Mouse (Mus musculus): ENCODE data around the gene Agt.

The Agt gene

GRCm38 (mm10) chr8:124569593-124569992, at the start of gene Agt:
Gene Agt, minus strand, starts transcription at chr8:124569706.
- POLR2A ChIA-PET, result no interaction called here
- CTCF ChIA-PET, result interaction anchor here in 1 of 4 experiments (0.9 kb wide), 1 partner anchor 176 kb away, joined by 3 read pairs; no protein-coding TSS in a partner anchor

- ChIA-PET CTCF (interaction anchor here (0.5 to 2.2 kb wide), 25 partner anchors 8 to 224 kb away, joined by 3 to 30 read pairs (median 4); partner anchors contain the start of genes 2310022B05Rik (in 1 of the 4) and Fam89a (in 1 of the 4)), POLR2A (interaction anchor here in 2 of 4 experiments (1.2 to 1.8 kb wide), 5 partner anchors 10 to 59 kb away, joined by 4 to 9 read pairs (median 8); no protein-coding TSS in a partner anchor)
Observed at GRCm38 (mm10) chr8:124618252-124618651, 48.7 kb upstream of the Agt start.

GRCm38 (mm10) chr8:124617266-124617869, 47.9 kb upstream of the Agt start:
- CTCF ChIA-PET, result interaction anchor here (0.5 to 2.2 kb wide), 47 partner anchors 9 to 1222 kb away, joined by 3 to 30 read pairs (median 3); partner anchors contain the start of genes 2310022B05Rik (in 1 of the 4) and Fam89a (in 1 of the 4)
- POLR2A ChIA-PET, result interaction anchor here in 3 of 4 experiments (0.7 to 1.8 kb wide), 8 partner anchors 9 to 176 kb away, joined by 3 to 9 read pairs (median 6); partner anchors contain the start of gene Trim67 (in 1 of the 3)

DNA sequence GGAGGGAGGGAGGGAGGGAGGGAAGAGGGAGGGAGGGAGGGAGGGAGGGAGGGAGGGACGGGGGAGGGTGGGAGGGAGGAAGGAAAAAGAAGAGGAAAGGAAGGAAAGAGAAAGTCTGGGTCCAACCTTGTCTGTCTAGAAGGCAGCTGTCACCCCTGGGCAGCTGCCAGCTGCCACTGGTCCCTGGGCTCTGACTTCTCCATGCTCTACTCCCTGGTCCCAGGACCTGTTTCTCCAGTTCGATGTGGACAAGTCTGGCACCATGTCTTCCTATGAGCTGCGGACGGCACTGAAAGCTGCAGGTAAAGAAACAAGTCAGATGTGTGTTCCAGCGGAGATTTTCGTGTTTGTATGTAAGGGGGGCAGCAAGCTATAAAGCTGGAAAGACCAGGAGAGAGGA, 44.8 kb upstream of the Agt start:
- ChIA-PET CTCF (interaction anchor here in 1 of 4 experiments (0.6 to 1.4 kb wide), 3 partner anchors 10 to 150 kb away, joined by 3 to 4 read pairs (median 3); no protein-coding TSS in a partner anchor), POLR2A (interaction anchor here in 2 of 4 experiments (0.7 to 2.3 kb wide), 4 partner anchors 9 to 439 kb away, joined by 3 to 7 read pairs (median 3); no protein-coding TSS in a partner anchor)

GRCm38 (mm10) chr8:124608972-124609353, 39.5 kb upstream of the Agt start:
- ChIA-PET CTCF (interaction anchor here (0.6 to 2.6 kb wide), 22 partner anchors 8 to 260 kb away, joined by 3 to 30 read pairs (median 4); partner anchors contain the start of gene Capn9 (in 1 of the 4)), POLR2A (interaction anchor here in 2 of 4 experiments (1.2 to 2.0 kb wide), 9 partner anchors 8 to 210 kb away, joined by 3 to 8 read pairs (median 4); partner anchors contain the start of gene Trim67 (in 1 of the 2))

DNA sequence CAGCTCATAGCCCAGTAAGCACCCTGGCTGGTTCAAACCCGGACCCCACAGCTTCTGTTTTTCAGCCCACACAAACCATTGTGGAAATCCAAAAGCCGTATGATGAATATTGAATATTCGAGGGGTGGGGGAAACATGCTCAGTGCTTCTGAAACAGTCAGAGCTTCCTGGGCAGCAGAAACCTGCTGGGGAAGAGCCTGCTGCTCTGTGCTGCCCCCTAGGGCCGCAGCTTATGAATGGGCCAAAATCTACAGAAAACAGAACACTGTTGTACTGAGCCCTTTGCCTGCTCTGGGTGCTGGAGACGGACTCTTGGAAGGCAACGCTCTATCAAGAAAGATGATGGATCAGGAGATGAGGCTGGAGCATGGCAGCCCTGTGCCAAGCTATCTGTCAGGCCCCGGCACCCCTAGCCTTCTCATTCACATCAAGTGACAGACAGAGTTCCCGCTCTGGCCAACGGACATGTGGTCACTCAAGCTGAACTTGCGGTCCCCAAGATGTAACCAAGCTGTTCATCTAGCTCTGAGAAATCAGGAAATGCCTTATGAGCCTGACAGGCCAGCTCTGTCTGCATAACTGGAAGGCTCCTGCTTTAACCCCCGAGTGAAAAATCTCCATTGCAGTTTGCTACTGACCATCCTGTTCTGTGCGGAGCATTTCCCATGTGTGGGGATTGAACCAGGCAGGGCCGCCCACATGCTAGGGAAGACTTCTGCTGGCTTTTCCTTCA, 38.9 kb upstream of the Agt start:
- POLR2A ChIA-PET, result interaction anchor here in 2 of 4 experiments (0.5 to 2.0 kb wide), 15 partner anchors 9 to 865 kb away, joined by 3 to 8 read pairs (median 3); partner anchors contain the start of gene Trim67 (in 1 of the 2)
- CTCF ChIA-PET, result interaction anchor here (0.5 to 2.6 kb wide), 77 partner anchors 8 to 741 kb away, joined by 3 to 30 read pairs (median 4); partner anchors contain the start of genes Capn9 (in 2 of the 4) and Fam89a (in 1 of the 4)

GRCm38 (mm10) chr8:124604066-124604465, 34.6 kb upstream of the Agt start:
- ChIA-PET CTCF (interaction anchor here (0.5 to 1.3 kb wide), 9 partner anchors 10 to 655 kb away, joined by 3 to 5 read pairs (median 3); partner anchors contain the start of gene Nup133 (in 1 of the 4)), POLR2A (interaction anchor here in 1 of 4 experiments (1.4 kb wide), 1 partner anchor 49 kb away, joined by 3 read pairs; no protein-coding TSS in a partner anchor)

- ChIA-PET CTCF (interaction anchor here in 1 of 4 experiments (0.9 kb wide), 1 partner anchor 8 kb away, joined by 3 read pairs; no protein-coding TSS in a partner anchor), POLR2A (interaction anchor here in 1 of 4 experiments (1.7 kb wide), 1 partner anchor 19 kb away, joined by 4 read pairs; no protein-coding TSS in a partner anchor)
Observed at GRCm38 (mm10) chr8:124589393-124589792, 19.9 kb upstream of the Agt start.

- CTCF ChIA-PET, result interaction anchor here in 3 of 4 experiments (0.8 to 1.3 kb wide), 4 partner anchors 13 to 22 kb away, joined by 4 to 6 read pairs (median 5); no protein-coding TSS in a partner anchor
- POLR2A ChIA-PET, result interaction anchor here in 2 of 4 experiments (0.6 to 0.7 kb wide), 2 partner anchors 323 to 435 kb away, joined by 3 to 4 read pairs; no protein-coding TSS in a partner anchor
Observed at GRCm38 (mm10) chr8:124586556-124586955, 17.1 kb upstream of the Agt start.

- ChIA-PET CTCF (interaction anchor here in 2 of 4 experiments (0.8 to 1.3 kb wide), 5 partner anchors 12 to 102 kb away, joined by 3 to 6 read pairs (median 5); no protein-coding TSS in a partner anchor), POLR2A (no interaction called here)
Observed at GRCm38 (mm10) chr8:124585718-124586425, 16.4 kb upstream of the Agt start.

DNA sequence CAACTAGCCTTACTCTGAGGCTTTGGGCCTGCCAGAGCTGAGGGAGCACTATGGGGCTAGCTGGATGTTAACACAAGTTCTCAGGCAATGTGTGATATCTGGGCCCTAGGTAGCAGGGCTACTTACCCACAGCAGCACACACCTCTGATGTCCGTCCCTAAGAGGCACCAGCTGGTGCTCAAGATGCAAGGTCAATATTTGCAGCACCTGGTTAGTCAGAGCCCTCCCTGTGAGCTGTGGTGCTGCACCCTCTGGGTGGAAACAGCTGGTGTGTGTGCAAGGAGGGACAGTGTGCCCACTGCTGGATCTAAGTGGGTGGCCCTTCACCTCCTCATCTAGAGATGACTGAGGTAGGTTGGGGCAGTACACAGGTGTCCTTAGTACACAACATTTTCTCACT, 7.2 kb upstream of the Agt start:
- ChIA-PET CTCF (interaction anchor here in 3 of 4 experiments (0.5 to 1.6 kb wide), 4 partner anchors 31 to 378 kb away, joined by 3 to 4 read pairs (median 3); no protein-coding TSS in a partner anchor), POLR2A (interaction anchor here in 1 of 4 experiments (1.3 to 1.5 kb wide), 2 partner anchors 21 to 31 kb away, joined by 4 to 5 read pairs; no protein-coding TSS in a partner anchor)

DNA sequence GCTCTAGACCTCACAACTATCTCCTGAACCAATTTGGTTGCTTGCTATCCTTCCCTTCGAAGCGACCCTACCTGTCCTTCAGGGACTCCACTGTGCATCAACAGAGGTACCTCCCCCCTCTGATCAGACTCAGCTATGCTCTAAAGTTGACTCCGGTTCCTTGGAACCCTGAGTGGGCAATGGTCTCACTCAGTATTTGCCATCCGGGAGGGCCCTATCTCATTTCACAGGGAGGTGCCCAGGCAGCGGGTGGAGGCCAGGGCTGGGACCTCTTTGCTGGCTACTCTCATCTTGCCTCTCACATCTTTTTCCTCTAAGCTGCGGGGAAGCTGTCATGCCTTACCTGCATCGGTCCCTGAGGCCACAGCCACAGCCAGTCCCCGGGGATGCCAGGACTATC, 6.3 kb upstream of the Agt start, which contains the start of gene Capn9:
Capn9 (plus strand) TSS at position 301 of the 400 bp plus-strand sequence.
- ChIA-PET POLR2A (interaction anchor here in 2 of 4 experiments (1.0 to 3.0 kb wide), 3 partner anchors 10 to 55 kb away, joined by 3 to 9 read pairs (median 5); partner anchors contain the start of gene Cog2 (in 1 of the 2)), CTCF (interaction anchor here in 3 of 4 experiments (0.8 to 1.6 kb wide), 7 partner anchors 12 to 189 kb away, joined by 3 to 5 read pairs (median 4); no protein-coding TSS in a partner anchor)

DNA sequence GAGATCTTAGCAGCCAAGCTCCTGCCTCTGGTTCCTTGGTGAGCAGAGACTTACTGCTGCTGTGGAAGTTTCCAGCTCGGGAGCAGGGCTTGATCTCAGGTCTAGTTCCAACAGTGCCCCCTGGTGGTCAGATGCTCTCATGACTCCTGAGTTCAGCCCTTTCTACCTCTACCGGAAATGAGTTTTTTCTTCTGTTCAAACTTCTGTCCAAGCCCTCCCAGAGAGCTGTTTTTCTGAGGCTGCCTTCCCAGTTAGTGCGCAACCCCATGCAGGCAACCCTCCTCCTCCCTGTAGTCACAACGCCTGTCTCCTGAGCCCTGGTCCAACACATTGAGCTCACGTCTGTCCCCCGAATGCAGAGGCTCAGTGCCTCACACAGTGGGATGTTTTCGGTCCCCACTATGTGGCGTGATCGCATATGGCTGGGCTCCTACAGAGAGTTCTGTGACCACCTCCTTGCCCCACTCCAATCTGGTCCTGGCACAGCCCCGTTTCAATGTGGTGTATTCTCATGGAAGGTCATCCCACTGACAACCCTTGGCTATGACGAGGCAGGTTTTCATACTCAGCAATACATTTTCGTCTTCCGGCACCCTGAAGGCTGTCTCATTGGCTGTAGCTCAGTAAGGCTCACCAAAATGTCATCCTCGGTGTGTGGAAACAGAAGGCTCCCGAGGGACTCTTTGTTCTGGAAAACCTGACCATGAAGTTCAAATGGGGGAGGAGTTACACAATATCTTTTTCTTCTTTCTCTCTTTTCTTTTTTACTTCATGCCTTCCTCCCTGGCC, 4.2 kb upstream of the Agt start:
- POLR2A ChIA-PET, result interaction anchor here in 3 of 4 experiments (0.6 to 3.0 kb wide), 19 partner anchors 8 to 1121 kb away, joined by 3 to 9 read pairs (median 4); no protein-coding TSS in a partner anchor

GRCm38 (mm10) chr8:124572430-124572775, 2.9 kb upstream of the Agt start:
- ChIA-PET POLR2A (no interaction called here), CTCF (interaction anchor here in 1 of 4 experiments (1.0 to 2.3 kb wide), 2 partner anchors 179 to 255 kb away, joined by 3 to 9 read pairs; no protein-coding TSS in a partner anchor)

More for the DNA sequence above, 4.2 kb upstream of the Agt start:
- CTCF ChIA-PET, result interaction anchor here (0.5 to 2.3 kb wide), 64 partner anchors 9 to 649 kb away, joined by 3 to 12 read pairs (median 4); partner anchors contain the start of gene Cog2 (in 2 of the 4)

DNA sequence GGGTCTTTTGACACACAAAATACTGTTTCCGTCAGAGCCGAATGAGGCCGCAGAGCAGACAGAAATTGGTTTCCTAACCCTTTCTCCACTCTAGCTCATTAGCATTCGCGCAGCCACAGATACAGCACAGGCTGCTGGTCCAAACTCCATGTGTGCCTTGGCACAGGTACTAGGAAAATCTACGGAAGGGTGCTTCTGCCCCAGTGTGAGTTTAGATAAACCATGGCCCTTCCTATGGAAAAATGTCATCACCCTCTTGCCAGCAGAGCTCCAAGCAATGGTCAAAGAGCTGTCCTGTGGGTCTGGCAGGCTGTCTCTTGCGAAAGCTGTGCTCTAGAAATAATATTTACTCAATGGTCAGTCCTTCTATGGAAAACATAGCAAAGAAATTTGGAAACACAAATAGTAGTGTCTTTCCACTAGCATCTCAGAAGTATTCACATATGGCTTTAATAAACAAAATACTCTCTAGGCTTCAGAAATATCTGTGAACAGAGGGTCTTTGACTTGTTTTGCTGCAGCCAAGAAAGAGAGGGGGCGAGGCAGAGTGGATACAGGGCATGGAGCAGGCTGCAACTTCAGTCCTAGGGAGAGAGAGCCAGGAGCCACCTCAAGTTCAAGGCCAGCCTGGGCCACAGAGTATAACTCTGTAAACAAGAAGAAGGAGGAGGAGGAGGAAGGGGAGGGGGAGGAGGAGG, 2.4 kb upstream of the Agt start:
- ChIA-PET POLR2A (interaction anchor here in 2 of 4 experiments (0.7 to 0.9 kb wide), 2 partner anchors 13 to 109 kb away, joined by 3 to 5 read pairs; no protein-coding TSS in a partner anchor), CTCF (interaction anchor here in 1 of 4 experiments (0.7 to 1.2 kb wide), 3 partner anchors 51 to 202 kb away, joined by 3 read pairs; partner anchors contain the start of gene Cog2)

- POLR2A ChIA-PET, result interaction anchor here in 1 of 4 experiments (0.6 kb wide), 1 partner anchor 85 kb away, joined by 3 read pairs; no protein-coding TSS in a partner anchor
- CTCF ChIA-PET, result no interaction called here
Observed at GRCm38 (mm10) chr8:124569100-124569499, 406 bp downstream of the Agt start.
